Mouse (Mus musculus): Measurements from ENCODE around the gene Ttc23. TPM values are rescaled to one million over a fixed set of nuclear protein-coding genes. Genes with fewer than 3 reads are reported as not detected.

Ttc23 gene
- total RNA-seq, 2 experiments from 2014 or later: 19.9 to 22.0 TPM

GRCm38 (mm10) chr7:67776636-67777305 is 129.6 kb downstream of the Ttc23 start:
- intact Hi-C loops (cut with DNase I; ENCODE audit: low total_unique reads): no loop called here
- peak; percentile 16 for DNase-seq

- DNase-seq: no peak
- intact Hi-C loops (cut with DNase I; ENCODE audit: low total_unique reads): no loop called here
Measured at GRCm38 (mm10) chr7:67787861-67788260, 140.7 kb downstream of the Ttc23 start.

GRCm38 (mm10) chr7:67788713-67789112 is 141.5 kb downstream of the Ttc23 start:
- intact Hi-C loops (cut with DNase I; ENCODE audit: low total_unique reads): no loop called here
- peak; percentile 45 for DNase-seq

GRCm38 (mm10) chr7:67791256-67791655 is 144.0 kb downstream of the Ttc23 start:
- DNase-seq: no peak
- intact Hi-C loops (cut with DNase I; ENCODE audit: low total_unique reads): no loop called here

- DNase-seq: no peak
- intact Hi-C loops (cut with DNase I; ENCODE audit: low total_unique reads): no loop called here
Measured at GRCm38 (mm10) chr7:67793449-67793848, 146.2 kb downstream of the Ttc23 start.

GRCm38 (mm10) chr7:67797065-67797464 is 149.9 kb downstream of the Ttc23 start:
- intact Hi-C loops (cut with DNase I; ENCODE audit: low total_unique reads): no loop called here
- no peak for DNase-seq

- intact Hi-C loops (cut with DNase I; ENCODE audit: low total_unique reads): no loop called here
- no peak for DNase-seq
Measured at GRCm38 (mm10) chr7:67798476-67798875, 151.3 kb downstream of the Ttc23 start.

- intact Hi-C loops (cut with DNase I; ENCODE audit: low total_unique reads): loop anchor here (5.0 to 10.0 kb wide), 3 partner anchors 162 to 554 kb away; no protein-coding TSS in a partner anchor
Measured at GRCm38 (mm10) chr7:67800547-67800946, 153.3 kb downstream of the Ttc23 start.

GRCm38 (mm10) chr7:67801022-67801421 is 153.8 kb downstream of the Ttc23 start:
- DNase-seq: no peak
- intact Hi-C loops (cut with DNase I; ENCODE audit: low total_unique reads): loop anchor here (5.0 to 10.0 kb wide), 3 partner anchors 161 to 554 kb away; no protein-coding TSS in a partner anchor

More at GRCm38 (mm10) chr7:67800547-67800946, 153.3 kb downstream of the Ttc23 start:
- no peak for DNase-seq

GRCm38 (mm10) chr7:67803015-67803856 is 156.0 kb downstream of the Ttc23 start:
- intact Hi-C loops (cut with DNase I; ENCODE audit: low total_unique reads): loop anchor here (5.0 to 10.0 kb wide), 3 partner anchors 159 to 552 kb away; no protein-coding TSS in a partner anchor
- DNase-seq: peak; percentile 91

- no peak for DNase-seq
- intact Hi-C loops (cut with DNase I; ENCODE audit: low total_unique reads): loop anchor here (5.0 to 10.0 kb wide), 3 partner anchors 158 to 551 kb away; no protein-coding TSS in a partner anchor
Measured at GRCm38 (mm10) chr7:67803857-67804215, 156.6 kb downstream of the Ttc23 start.

Small RNAs within 50 kb of the gene (microRNA-seq; reads per million reads assigned to microRNA genes)
- 0 reads per million in 2 experiments for gene Gm23844

Other genes starting within 250 kb of the Ttc23 start
- gene Lrrc28, start 2.1 kb upstream of the Ttc23 start, total RNA-seq (2021): 10 to 100 TPM; 13.4 to 16.3 TPM
- 100 to 1,000 TPM; 100 to 120 TPM for gene Synm, start 112.3 kb downstream of the Ttc23 start, total RNA-seq (2021)

Data from gastrocnemius, postnatal 14 days (tissue).